Mouse (Mus musculus) erythroblast, embryonic 14.5 days (primary cell): ENCODE results near the gene Vat1l.

Experiments used
- GATA1 ChIP-seq: IDR thresholded peaks from 2 replicates; pipeline ENCODE4 v1.6.1; 2012; ENCODE audit warnings: low read length, inconsistent platforms, mixed read lengths
- TAL1 ChIP-seq: IDR thresholded peaks from 3 replicates; pipeline ENCODE4 v1.6.1; 2012; ENCODE audit warnings: low read length, inconsistent platforms, mixed read lengths

DNA sequence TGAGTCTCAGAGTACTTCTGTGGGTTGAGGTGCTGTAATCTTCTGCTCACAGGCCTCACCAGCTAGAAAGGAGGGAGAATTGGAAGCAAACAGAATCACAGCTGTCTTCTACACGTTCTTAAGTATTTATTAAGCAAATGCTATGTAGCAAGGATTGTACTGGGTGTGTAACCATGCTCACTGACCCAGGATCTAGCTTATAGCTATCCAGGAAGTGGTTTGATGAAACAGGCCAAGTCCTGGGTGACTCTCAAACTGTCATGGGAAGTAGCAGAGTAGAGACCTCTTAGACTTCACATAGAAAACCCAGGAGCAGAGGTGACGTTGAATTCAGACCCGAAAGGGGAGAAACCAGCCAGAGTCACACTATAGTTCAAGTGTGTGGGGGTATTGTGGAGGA, 206.0 kb downstream of the Vat1l start:
- TF ChIP-seq GATA1 (no peak), TAL1 (no peak)
